Mouse (Mus musculus): ENCODE data around the gene Eya3.

DNA sequence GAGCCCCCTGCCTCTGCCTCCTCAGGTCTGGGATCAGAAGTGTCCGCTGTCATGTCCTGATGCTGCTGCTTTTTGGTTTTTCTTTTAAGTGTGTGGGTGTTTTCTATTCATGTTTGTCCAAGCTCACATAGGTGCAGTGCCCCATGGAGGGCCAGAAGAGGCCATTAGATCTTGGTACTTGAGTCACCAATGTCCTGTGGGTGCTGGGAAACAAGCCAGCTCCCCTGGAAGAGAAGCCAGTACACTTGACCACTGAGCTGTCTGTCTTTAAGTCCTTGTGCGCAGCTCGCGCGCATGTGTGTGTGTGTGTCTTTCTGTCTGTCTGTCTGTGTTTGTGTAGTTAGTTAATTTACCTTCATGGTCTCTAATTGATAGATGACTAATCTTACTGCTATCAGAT lies 63.3 kb downstream of the Eya3 start:
- TF ChIP-seq CTCF (IDR thresholded peaks at IDR 0.05; ENCODE audit: low read depth): no peak
- TF ChIP-seq EP300 (IDR thresholded peaks at IDR 0.05; ENCODE audit: low read depth): no peak

All from liver, embryonic 14.5 days (tissue).